Mouse (Mus musculus) mouse trophoblast stem cell (cell line): ENCODE measurements around the gene Olfr213.
"Not testable (repeated sequence)": the region's sequence is repeated elsewhere in the genome, so short reads cannot be mapped to it uniquely, and the experiment has no call there.

Experiments
- in situ Hi-C, 2 experiments: fragments of 300-500 bp; cut with MseI, MboI; formaldehyde crosslinking; loops; 2 replicates in 1 of 2; 3 replicates in 1 of 2; pipeline ENCODE4 v1.15.1; 2025

Olfr213 gene

DNA sequence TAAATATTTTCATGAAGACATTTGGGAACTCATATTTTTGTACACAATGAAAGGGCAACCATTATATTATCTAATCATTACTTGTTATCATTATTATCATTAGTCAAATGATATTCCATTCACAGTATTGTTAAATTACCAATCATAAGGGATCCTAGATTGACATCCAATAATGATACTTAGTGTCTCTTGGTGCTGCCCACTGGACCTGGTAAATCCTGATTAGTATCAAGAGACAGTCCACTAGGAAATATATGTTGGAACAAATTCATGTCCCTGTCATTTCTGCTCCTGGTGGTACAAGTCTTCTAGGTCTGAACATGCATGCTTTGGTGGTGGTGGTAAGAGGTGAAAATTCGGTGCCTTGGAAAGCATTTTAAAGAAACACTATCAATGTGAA is at the start of gene Olfr213:
TSS of gene Olfr213 (plus strand) at position 301 of the 400 bp plus-strand sequence.
- in situ Hi-C loops = no loop called here

DNA sequence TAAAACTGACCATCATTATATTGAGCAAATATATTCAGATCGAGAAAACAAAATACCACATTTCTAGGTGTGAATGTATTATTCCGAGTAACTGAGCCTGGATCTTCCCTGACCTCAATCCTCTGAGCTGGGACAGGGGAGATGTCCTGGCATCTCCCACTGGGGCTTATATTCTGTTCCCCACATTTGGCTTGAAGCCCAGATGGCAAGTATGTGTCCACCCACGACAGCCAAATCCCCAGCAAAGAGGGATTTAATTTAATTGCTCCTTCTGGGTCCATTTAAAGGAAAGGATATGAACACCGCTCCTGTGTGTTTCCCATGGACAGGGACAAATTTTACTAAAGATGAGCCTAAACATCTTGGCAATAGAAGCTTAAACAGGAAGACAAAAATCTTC is 49.5 kb upstream of the Olfr213 start, which contains the start of gene Olfr211:
TSS of gene Olfr211 (plus strand) at position 301 of the 400 bp plus-strand sequence.
- in situ Hi-C loops = no loop called here

DNA sequence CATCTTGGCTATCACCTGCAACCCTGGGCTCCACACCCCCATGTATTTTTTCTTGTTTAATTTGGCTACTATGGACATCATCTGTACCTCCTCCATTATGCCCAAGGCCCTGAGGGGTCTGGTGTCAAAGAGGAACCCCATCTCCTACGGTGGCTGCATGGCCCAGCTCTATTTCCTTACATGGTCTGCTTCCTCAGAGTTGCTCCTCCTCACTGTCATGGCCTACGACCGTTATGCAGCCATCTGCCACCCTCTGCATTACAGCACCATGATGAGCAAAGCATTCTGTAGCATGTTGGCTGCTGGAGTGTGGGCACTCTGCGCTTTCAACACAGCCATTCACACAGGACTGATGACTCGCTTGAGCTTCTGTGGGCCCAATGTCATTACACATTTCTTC is 44.5 kb upstream of the Olfr213 start:
- in situ Hi-C loops = no loop called here

DNA sequence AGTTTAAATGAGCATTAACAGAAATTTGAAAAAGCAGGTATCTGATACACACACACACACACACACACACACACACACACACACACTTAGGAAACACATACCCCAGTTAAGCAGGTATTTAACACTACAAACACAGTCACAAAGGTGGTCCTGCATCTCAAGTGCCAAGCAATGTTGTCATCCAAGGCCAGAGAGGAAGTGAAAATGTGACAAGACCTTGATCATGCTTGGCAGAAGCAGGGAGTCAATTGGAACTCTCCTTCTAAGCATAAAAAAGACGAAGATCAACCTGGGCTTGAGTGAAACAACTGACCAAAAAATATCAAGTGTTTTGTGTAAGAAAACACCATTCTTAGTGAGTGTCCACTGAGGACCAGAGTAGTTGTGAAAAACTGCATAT is 42.3 kb upstream of the Olfr213 start:
- in situ Hi-C loops = no loop called here

DNA sequence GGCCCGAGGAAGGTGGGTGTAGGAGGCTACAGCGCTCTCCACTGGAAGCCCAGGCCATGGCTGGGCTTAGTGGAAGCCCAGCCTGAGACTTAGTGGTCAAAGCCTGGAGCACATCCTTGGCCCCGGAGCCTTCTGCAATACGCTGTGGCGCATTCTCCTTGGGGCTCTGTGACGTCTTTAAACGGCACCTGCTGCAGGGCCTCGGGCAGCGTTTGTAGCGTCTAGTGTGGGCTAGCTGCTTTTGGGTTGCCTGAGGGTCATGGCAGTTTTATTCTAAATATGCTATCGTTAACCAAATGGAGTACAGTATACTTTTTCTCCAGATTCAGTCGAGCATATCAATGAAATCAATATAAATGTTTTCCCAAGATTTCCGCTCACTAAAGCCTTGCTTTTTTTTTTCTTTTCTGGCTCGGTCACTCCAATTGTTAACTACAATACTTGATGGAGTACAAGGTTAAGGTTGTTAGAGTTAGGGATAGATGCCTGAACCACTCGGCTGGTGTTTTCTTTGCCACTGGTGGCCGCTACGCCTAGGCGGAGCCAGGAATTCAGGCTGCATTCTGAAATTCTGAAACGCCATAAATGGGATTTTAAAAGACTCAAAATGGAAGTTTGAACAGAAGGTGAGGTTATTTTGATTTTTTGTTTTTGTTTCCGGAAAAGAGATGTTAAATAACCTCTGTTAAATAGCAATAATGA is 31.8 kb upstream of the Olfr213 start, which contains the start of gene Olfr212:
TSS of gene Olfr212 (plus strand) at position 215 of the 702 bp plus-strand sequence.
- in situ Hi-C loops = not testable (repeated sequence)

DNA sequence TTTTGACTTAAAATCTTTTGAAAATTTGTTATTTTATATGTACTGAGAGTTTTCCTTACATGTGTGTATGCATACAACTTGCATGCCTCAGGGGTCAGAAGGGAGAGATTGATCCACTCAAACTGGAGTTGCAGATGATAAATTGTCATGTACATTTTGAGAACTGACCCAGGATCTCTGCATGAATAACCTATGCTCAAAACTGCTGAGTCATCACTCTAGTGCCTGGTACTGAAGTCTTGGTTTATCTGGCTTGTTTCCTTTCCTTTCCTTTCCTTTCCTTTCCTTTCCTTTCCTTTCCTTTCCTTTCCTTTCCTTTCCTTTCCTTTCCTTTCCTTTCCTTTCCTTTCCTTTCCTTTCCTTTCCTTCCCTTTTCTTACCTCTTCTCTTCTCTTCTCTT is 23.4 kb upstream of the Olfr213 start:
- in situ Hi-C loops = no loop called here

DNA sequence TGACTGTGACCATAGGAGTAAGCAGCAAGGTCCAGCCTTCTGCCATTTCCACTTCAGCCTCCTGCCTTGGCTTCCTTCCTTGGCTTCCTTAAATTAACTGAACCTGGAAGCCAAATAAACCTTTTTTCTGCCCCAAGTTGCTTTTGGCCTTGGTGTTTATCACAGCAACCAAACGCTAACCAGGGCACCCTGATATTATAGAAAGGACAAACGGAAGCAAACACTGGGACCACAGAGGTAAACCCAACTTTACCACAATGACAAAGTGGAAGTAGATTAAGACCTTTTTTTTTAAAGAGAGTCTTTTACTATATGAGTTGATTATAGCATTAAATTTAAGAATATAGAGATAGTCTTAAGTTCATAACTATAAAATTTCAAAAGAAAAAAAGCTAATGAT is 4.2 kb downstream of the Olfr213 start:
- in situ Hi-C loops = no loop called here

DNA sequence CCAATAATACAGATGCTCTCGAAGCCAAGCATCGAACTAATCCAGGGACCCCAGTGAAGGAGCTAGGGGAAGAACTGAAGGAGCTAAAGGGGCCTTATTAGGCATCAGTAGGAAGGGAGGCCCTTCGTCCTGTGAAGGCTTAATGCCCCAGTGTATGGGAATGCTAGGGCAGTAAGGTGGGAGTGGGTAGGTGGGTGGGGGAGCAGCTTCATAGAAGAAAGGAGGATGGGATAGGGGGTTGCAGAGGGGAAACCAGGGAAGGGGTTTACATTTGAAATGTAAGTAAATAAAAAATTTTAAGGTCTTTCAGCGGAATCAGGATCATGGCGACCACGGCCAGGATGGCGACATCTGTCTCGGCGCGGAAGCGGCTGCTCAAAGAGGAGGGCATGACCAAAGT is 12.6 kb downstream of the Olfr213 start, which contains the start of gene Gm5580:
TSS of gene Gm5580 (plus strand) at position 301 of the 400 bp plus-strand sequence.
- in situ Hi-C loops = loop anchor here (25.0 kb wide), 1 partner anchor 264 kb away; no protein-coding TSS in a partner anchor

DNA sequence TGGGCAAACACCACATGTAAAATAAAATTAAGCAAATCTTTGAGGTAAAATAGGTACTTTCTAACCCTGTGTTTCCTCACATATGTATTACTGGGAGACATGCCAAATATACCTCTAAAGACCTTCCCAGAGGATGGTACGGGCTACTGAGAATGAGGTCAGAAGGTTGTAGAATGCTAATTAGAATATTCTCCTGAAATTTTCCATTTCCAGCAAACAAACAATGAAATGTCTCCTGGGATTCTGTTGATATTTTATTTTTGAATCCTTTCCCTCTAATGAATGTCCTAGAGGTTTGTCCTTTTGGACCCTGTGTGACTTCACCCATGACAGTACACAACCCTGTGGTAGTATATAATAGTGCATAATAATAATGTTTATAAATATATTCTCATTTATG is 15.7 kb downstream of the Olfr213 start, which contains the start of gene Olfr214:
TSS of gene Olfr214 (plus strand) at position 301 of the 400 bp plus-strand sequence.
- in situ Hi-C loops = loop anchor here (25.0 kb wide), 1 partner anchor 267 kb away; no protein-coding TSS in a partner anchor

DNA sequence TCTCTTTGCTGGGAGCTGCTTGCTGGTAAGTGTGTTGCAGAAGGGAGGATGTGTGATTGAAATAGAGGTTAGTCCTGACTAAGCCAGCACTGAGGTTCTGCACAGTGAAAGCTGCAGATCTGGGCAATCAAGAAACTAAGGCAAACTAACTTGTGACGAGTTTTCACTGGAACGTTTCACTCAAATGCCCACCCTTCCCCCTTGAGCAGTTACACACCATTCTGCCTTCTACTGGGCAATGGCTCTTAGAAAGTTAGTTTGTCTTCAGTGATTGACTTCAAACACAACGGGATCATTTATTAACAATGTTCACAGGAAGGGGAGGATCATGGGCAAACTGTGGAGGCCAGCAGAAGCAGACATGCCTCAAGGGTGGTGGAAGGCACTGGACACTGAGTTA is 16.7 kb downstream of the Olfr213 start:
- in situ Hi-C loops = loop anchor here (25.0 kb wide), 1 partner anchor 268 kb away; no protein-coding TSS in a partner anchor

DNA sequence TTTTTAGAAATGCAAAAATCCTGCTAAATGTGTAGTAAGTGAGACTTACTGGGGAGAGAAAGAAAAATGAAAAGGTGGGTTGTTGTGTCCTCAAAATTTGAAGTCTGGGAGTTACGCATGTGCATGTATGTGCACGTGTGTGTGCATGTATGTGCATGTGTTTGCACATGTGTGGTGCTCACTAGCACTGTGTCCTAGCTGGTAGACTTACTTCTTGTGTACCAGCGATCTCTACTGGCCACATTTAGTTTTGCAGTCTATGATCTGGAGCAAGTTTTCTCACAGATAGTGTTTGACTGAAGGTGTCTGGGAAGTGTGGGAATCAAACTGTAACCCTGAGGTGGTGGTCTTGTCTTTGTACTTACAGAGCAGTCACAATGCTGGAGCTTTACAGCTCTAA is 31.6 kb downstream of the Olfr213 start:
- in situ Hi-C loops = loop anchor here (10.0 to 25.0 kb wide), 2 partner anchors 145 to 283 kb away; no protein-coding TSS in a partner anchor

DNA sequence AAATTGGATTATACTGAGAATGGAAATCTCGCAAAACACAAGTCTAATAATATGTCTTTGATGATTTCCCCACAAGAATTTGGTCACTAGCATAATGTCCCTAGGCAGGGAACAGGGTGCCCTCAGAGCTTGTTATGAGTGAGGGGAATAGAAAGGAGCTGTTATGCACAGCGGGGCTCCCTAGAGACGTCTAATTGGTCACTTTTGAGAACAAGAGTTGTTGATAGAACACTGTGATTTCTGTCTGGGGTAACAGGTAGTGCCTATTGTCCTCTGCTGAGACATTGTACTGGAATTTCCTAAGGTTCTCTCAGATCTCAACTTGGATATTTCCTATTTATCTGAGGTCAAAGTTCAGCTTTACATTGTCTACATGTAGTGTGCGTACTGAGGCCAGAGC is 45.8 kb downstream of the Olfr213 start, which contains the start of gene Olfr215:
TSS of gene Olfr215 (minus strand) at position 101 of the 400 bp plus-strand sequence.
- in situ Hi-C loops = no loop called here
